Mouse (Mus musculus): ENCODE data around the gene Coq9. TPM values are rescaled to one million over a fixed set of nuclear protein-coding genes. Genes with fewer than 3 reads are reported as not detected.

The Coq9 gene
- total and polyA plus RNA-seq, 3 experiments = 91.9 to 169 TPM; not detected in 1

DNA sequence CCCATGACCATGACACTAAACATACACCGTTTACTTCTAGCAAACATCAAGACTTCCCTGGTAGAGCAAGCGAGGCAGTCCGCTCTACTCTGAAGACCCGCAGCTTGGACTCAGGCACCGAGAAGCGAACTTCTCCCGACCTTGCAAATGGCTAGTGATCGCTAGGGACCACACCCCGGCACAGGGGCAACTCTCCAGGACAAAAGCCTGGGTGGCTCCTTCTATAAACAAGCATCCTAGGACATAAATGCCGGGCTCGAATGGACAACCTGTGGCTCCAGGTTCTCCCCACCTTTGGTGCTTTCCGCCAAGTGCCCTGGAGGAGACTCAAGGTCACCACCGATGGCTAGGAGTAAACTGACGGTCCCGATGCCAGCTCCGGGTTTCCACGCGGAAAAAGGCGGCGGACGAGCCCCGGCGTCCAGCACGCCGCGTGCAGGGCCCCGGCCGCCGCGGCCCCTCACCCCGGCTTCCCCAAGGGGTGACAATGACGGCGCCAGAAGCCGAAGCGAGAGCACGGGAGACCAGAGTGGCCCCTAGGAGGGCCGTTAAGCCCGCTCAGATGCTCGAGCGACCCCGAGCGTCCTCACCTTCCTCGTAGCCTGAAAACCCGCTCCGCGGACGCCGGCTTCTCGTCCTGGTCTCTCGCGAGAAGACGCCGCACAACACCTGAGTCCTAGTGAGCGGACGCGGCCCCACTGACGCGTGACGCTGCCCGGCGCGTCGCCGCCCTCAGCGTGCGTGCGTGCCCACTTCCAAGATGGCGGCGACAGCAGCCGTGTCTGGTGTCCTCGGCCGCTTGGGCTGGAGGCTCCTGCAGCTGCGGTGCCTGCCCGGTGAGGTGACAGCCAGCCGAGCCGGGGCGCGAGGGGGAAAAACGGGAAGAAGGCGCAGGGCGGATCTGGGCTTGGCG, at the start of gene Coq9, which contains the start of gene Ciapin1 (continued):
- TF ChIP-seq USF2 (IDR thresholded peaks at IDR 0.05; ENCODE audit: borderline replicate concordance in 1 of 2, insufficient read depth in 1 of 2, low read depth in 1 of 2, low read length in 2 of 2) (no peak), MEF2A (IDR thresholded peaks at IDR 0.05; ENCODE audit: extremely low read depth, insufficient replicate concordance, low read depth, low read length, poor library complexity, severe bottlenecking) (no peak), ZKSCAN1 (IDR thresholded peaks at IDR 0.05; ENCODE audit: low read depth, low read length) (no peak), JUND (IDR thresholded peaks at IDR 0.05; ENCODE audit: low read depth, low read length) (no peak)

DNA sequence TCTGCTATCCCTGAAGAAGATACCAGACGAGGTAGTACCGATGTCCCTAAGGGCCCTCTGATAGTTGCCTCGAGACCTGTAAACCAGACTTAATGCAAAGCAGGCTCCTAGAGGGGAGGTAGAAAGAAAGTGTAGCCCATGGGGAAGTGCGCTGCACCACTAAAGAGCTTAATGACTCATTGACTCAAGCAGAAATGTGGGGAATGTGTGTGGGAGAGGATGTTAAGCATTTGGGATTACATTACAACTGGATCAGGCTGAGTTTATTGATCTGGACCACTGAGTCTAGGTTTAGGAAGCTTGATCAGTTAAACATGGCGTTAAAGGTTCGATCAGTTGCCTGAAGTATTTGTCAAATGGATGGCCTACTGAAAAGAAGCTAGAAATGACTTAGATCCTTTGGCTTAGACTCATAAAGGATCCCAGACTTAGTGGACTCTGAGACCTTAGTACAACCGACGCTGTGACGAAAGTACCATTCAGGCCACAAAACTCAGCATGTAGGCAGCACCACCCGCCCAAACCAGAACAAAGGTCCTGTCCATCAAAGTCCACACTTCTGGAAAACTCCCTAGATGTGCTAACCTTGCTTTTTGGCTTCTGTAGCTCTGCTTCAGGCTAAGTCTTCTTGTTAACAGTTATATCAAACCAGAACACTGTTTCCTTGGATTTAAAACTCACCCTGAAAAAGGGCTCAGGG, 48.7 kb upstream of the Coq9 start:
- Histone ChIP-seq H3K4me3 (ENCODE audit: control insufficient read depth in 1 of 2, insufficient read depth in 1 of 2, low read depth in 2 of 2, low read length in 2 of 2) (no peak overlapping the region), H3K27me3 (ENCODE audit: control insufficient read depth in 1 of 2, insufficient read depth in 2 of 2, low read length in 2 of 2) (peaks cover 3 to 4% of the 10 kb centered on the region in 2 experiments; a peak in 2 of 4 replicates), H3K27ac (ENCODE audit: control insufficient read depth, low read depth, low read length) (no peak overlapping the region), H3K36me3 (ENCODE audit: control insufficient read depth in 1 of 2, insufficient read depth in 2 of 2, low read length in 2 of 2) (peaks cover 0 to 4% of the 10 kb centered on the region in 2 experiments; a peak in 1 of 4 replicates), H3K79me2 (ENCODE audit: control insufficient read depth, insufficient read depth, low read length, poor library complexity) (no peaks in the 10 kb centered on the region), H3K9me3 (replicated peaks; ENCODE audit: insufficient read depth, low read length) (no peaks in the 10 kb centered on the region), H3K9ac (ENCODE audit: control insufficient read depth, low read depth, low read length, poor library complexity, severe bottlenecking) (no peak overlapping the region), H3K4me1 (ENCODE audit: control insufficient read depth in 1 of 2, insufficient read depth in 2 of 2, low read length in 2 of 2) (peaks cover 0 to 8% of the 10 kb centered on the region in 2 experiments; a peak in 2 of 4 replicates)
- no peak for TF ChIP-seq POLR2A (IDR thresholded peaks at IDR 0.05; ENCODE audit: control insufficient read depth in 1 of 2, insufficient read depth in 1 of 2, low read depth in 1 of 2, low read length in 2 of 2, poor library complexity in 1 of 2)
- no peak for TF ChIP-seq NRF1 (IDR thresholded peaks at IDR 0.05; ENCODE audit: insufficient read depth, low read depth, low read length, poor library complexity, severe bottlenecking)
- no peak for TF ChIP-seq GATA1 (IDR thresholded peaks at IDR 0.05; ENCODE audit: low read depth, low read length)
- no peak for TF ChIP-seq TBP (IDR thresholded peaks at IDR 0.05; ENCODE audit: low read depth, low read length)
- TF ChIP-seq MXI1 (IDR thresholded peaks at IDR 0.05; ENCODE audit: low read depth, low read length) = no peak
- no peak for DNase-seq (ENCODE audit: low read depth, low spot score)

DNA sequence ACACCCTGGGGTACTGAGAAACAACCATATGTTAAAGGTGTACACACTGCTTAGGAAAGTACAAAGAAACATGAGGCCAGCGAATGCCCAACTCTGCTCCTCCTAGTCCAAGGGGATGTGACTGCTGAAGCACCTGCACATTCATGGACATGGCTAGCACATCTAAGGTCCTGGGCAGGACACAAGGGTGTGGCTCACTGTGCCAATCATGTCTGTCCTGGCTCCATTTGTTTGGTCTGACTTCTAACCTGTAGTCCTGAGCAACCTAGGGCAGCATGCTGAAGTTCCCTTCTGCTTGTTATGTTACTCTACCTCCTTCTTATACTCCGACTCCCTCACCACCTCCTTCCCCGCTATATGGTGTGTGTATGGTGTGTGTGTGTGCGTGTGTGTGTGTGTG, 43.8 kb upstream of the Coq9 start:
- no peaks in the 10 kb centered on the region for H3K27me3 ChIP-seq (ENCODE audit: control insufficient read depth in 1 of 2, insufficient read depth in 2 of 2, low read length in 2 of 2)
- H3K9me3 ChIP-seq (replicated peaks; ENCODE audit: insufficient read depth, low read length) = no peaks in the 10 kb centered on the region
- DNase-seq (ENCODE audit: low read depth, low spot score) = no peak
- H3K9ac ChIP-seq (ENCODE audit: control insufficient read depth, low read depth, low read length, poor library complexity, severe bottlenecking) = no peak overlapping the region
- no peaks in the 10 kb centered on the region for H3K36me3 ChIP-seq (ENCODE audit: control insufficient read depth in 1 of 2, insufficient read depth in 2 of 2, low read length in 2 of 2)
- no peak for TF ChIP-seq HCFC1 (IDR thresholded peaks at IDR 0.05; ENCODE audit: low read depth, low read length)
- no peak for TF ChIP-seq MYB (IDR thresholded peaks at IDR 0.05; ENCODE audit: low read depth, low read length)
- no peak for TF ChIP-seq SMC3 (IDR thresholded peaks at IDR 0.05; ENCODE audit: low read depth, low read length)
- TF ChIP-seq UBTF (IDR thresholded peaks at IDR 0.05; ENCODE audit: borderline replicate concordance, insufficient read depth, low read depth, low read length) = no peak
- no peak for TF ChIP-seq GATA1 (IDR thresholded peaks at IDR 0.05; ENCODE audit: low read depth, low read length)
- no peak for TF ChIP-seq MEF2A (IDR thresholded peaks at IDR 0.05; ENCODE audit: extremely low read depth, insufficient replicate concordance, low read depth, low read length, poor library complexity, severe bottlenecking)
- TF ChIP-seq ZMIZ1 (IDR thresholded peaks at IDR 0.05; ENCODE audit: low read depth, low read length) = no peak
- TF ChIP-seq POLR2A (IDR thresholded peaks at IDR 0.05; ENCODE audit: control insufficient read depth in 1 of 2, insufficient read depth in 1 of 2, low read depth in 1 of 2, low read length in 2 of 2, poor library complexity in 1 of 2) = no peak
- TF ChIP-seq ZNF384 (IDR thresholded peaks at IDR 0.05; ENCODE audit: low read depth, low read length) = no peak
- no peak for TF ChIP-seq CHD1 (IDR thresholded peaks at IDR 0.05; ENCODE audit: low read depth, low read length)
- TF ChIP-seq MAX (IDR thresholded peaks at IDR 0.05; ENCODE audit: low read length) = no peak
- TF ChIP-seq SIN3A (IDR thresholded peaks at IDR 0.05; ENCODE audit: low read length) = no peak
- TF ChIP-seq USF2 (IDR thresholded peaks at IDR 0.05; ENCODE audit: borderline replicate concordance in 1 of 2, insufficient read depth in 1 of 2, low read depth in 1 of 2, low read length in 2 of 2) = no peak
- no peak for TF ChIP-seq GABPA (IDR thresholded peaks at IDR 0.05; ENCODE audit: low read depth, low read length)
- no peak for TF ChIP-seq E2F4 (IDR thresholded peaks at IDR 0.05; ENCODE audit: borderline replicate concordance, low read depth, low read length)
- H3K79me2 ChIP-seq (ENCODE audit: control insufficient read depth, insufficient read depth, low read length, poor library complexity) = no peaks in the 10 kb centered on the region
- H3K27ac ChIP-seq (ENCODE audit: control insufficient read depth, low read depth, low read length) = no peak overlapping the region
- H3K4me3 ChIP-seq (ENCODE audit: control insufficient read depth in 1 of 2, insufficient read depth in 1 of 2, low read depth in 2 of 2, low read length in 2 of 2) = no peak overlapping the region
- no peaks in the 10 kb centered on the region for H3K4me1 ChIP-seq (ENCODE audit: control insufficient read depth in 1 of 2, insufficient read depth in 2 of 2, low read length in 2 of 2)

Measured in MEL (cell line).